Mouse (Mus musculus) embryo, embryonic 9.5 days (tissue): ENCODE results near the gene Lats2.
"Not testable (repeated sequence)": the region's sequence is repeated elsewhere in the genome, so short reads cannot be mapped to it uniquely, and the experiment has no call there.

Experiments
- DNase-seq: peaks from one replicate; pipeline ENCODE4 v3.0.0-alpha.2; 2017; ENCODE audit errors: extremely low spot score

Lats2 gene

GRCm38 (mm10) chr14:57758237-57758636, at the start of gene Lats2:
Lats2 (minus strand) TSS chr14:57758388.
- DNase-seq = no peak

GRCm38 (mm10) chr14:57803731-57804130, 45.5 kb upstream of the Lats2 start:
- DNase-seq = no peak

- peak; percentile 95 for DNase-seq
Observed at GRCm38 (mm10) chr14:57797991-57798931, 40.1 kb upstream of the Lats2 start, which contains the start of gene Sap18. Sap18 (plus strand) TSS chr14:57798180.

GRCm38 (mm10) chr14:57797551-57797950, 39.4 kb upstream of the Lats2 start:
- DNase-seq = no peak

GRCm38 (mm10) chr14:57791171-57791570, 33.0 kb upstream of the Lats2 start:
- no peak for DNase-seq

- DNase-seq = no peak
Observed at GRCm38 (mm10) chr14:57789759-57790158, 31.6 kb upstream of the Lats2 start.

GRCm38 (mm10) chr14:57789311-57789710, 31.1 kb upstream of the Lats2 start:
- DNase-seq = no peak

- DNase-seq = no peak
Observed at GRCm38 (mm10) chr14:57787406-57787805, 29.2 kb upstream of the Lats2 start.

GRCm38 (mm10) chr14:57772157-57772815, 14.1 kb upstream of the Lats2 start:
- no peak for DNase-seq

- no peak for DNase-seq
Observed at GRCm38 (mm10) chr14:57769102-57769501, 10.9 kb upstream of the Lats2 start.

GRCm38 (mm10) chr14:57760447-57761412, 2.5 kb upstream of the Lats2 start:
- DNase-seq = no peak

GRCm38 (mm10) chr14:57756094-57756493, 2.1 kb downstream of the Lats2 start:
- no peak for DNase-seq

GRCm38 (mm10) chr14:57755661-57756060, 2.5 kb downstream of the Lats2 start:
- DNase-seq = no peak

- DNase-seq = peak; percentile 20
Observed at GRCm38 (mm10) chr14:57753351-57753992, 4.7 kb downstream of the Lats2 start.

- not testable (repeated sequence) for DNase-seq
Observed at GRCm38 (mm10) chr14:57751006-57751405, 7.2 kb downstream of the Lats2 start.

GRCm38 (mm10) chr14:57749501-57749900, 8.7 kb downstream of the Lats2 start:
- DNase-seq = no peak

- peak; percentile 88 for DNase-seq
Observed at GRCm38 (mm10) chr14:57746001-57746771, 12.0 kb downstream of the Lats2 start, which contains the start of gene Gm49361. Gm49361 (minus strand) TSS chr14:57746103.

- DNase-seq = peak; percentile 48
Observed at GRCm38 (mm10) chr14:57745291-57745969, 12.8 kb downstream of the Lats2 start.

- DNase-seq = peak; percentile 35
Observed at GRCm38 (mm10) chr14:57744547-57744946, 13.6 kb downstream of the Lats2 start.

GRCm38 (mm10) chr14:57740651-57741050, 17.5 kb downstream of the Lats2 start:
- DNase-seq = no peak
